Mouse (Mus musculus): ENCODE results near the gene Pnrc2. TPM values are rescaled to one million over a fixed set of nuclear protein-coding genes. Genes with fewer than 3 reads are reported as not detected.

Gene Pnrc2
- total RNA-seq, 1 experiment from 2014 or later: 364 TPM

DNA sequence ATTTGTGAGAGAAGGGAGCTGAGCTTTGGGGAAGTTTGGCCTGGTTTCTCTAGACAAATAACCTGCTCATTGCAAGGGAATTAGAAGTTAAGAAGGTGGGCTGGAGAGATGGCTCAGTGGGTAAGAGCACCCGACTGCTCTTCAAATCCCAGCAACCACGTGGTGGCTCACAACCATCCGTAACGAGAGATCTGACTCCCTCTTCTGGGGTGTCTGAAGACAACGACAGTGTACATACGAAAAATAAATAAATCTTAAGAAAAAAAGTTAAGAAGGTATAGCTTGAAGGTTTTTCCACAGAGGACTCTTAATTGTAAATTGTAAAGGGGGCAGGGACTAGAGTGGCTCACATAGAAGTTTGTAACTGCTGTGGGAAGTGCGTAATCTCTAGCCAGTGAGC, 1.9 kb upstream of the Pnrc2 start:
- ATAC-seq (replicated peaks; ENCODE audit: insufficient number of reproducible peaks, low FRiP score, low TSS enrichment, poor library complexity, severe bottlenecking): no peak

DNA sequence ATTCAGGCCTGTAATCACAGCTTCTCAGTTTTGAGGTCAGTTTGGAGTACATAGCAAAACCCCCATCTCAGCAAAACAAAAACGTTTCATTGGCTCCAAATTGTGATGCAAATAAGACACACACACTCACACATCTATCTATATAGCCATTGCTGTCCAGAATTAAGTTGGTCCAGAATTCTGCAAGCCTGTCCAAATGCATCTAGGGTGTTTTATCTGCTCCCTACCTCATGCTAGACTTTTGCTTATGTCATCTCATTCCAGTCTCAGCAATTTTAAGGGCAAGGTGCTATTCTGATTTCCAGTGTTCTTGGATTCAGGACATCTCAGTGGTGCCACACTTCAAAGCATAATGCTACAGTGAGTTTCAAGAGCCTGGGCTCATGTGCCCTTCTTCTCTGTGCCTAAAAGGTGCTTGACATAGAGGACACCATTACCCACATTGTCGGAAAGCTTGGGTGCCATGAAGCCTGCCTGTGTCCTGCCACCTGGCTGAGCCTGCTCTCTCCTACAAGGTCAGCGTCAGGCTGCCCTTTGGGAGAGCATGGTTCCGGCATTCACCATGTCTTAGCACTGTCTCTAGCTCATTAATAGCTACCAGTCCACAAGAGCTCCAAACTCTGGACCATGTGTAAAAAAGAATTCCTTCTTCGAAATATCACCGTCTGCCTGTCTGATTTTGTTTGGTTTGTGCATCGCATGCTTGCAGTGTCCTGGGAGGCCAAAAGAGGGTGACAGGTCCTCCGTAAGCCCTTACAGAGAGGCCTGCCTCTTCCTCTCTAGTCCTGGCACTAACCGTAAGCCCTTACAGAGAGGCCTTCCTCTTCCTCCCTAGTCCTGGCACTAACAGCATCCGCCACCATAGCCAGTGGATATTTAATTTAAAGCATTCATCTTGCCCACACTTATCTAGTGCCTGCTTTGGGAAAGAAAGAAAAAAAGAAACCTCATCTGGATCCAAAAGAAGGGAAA, 1.2 kb upstream of the Pnrc2 start:
- peak; percentile 23; the same call in 1 of the 2 replicates for ATAC-seq (replicated peaks; ENCODE audit: insufficient number of reproducible peaks, low FRiP score, low TSS enrichment, poor library complexity, severe bottlenecking)

DNA sequence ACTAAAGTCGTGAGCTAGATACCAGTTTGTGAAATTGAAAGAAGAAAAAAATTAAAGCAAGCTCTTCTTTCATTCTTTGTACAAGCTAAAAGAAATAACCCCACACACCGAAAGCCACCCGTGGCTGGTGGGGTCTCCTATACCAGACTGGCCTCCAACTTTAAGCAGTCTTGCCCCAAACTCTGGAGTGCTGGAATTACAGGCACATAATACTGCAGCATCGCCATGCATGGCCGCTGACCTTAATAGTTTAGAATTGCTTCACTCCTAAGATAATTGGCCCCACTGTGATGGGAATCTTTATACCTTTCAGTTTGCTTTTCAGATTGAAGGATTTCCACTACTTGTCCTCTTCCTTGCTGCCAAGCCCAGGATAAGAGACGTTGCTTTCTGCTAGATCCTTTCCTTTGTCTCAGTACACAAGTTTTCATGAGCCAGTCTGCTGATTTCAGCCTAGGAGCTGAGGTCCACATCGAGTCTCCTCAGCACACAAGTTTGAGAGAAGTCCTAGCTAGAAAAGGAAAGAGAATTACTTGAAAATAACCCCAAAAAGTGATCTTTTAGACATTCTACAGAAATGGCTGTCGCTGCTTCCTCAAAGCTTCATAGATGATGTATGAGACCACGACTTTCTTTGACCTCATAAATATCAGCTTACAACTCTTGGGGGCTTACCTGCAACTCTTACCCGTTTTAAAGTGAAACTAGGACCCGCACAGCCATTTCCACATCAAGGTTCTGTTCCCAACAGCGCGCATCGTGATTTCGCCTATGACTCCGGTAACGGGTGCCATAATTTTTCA, 860 bp downstream of the Pnrc2 start:
- no peak for ATAC-seq (replicated peaks; ENCODE audit: insufficient number of reproducible peaks, low FRiP score, low TSS enrichment, poor library complexity, severe bottlenecking)

DNA sequence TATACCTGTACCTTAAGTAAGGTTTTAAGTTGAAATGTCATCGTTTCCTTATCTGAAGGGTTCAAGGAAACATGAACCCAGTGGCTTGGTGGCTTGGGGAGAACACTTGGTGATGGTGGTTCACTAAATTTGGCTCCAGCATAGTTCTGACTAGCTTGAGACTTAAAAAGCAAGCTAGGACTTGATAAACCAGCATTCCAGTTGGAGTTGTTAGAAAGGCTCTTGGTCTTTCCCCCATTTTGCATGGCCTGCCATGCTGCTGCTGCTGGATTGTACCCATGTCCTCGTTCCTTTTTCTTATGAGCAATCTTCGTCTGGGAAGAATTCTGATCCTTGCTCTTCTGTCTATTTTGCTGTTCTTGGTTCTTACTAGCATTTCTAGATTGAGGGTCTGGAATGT, 1.6 kb downstream of the Pnrc2 start:
- no peak for ATAC-seq (replicated peaks; ENCODE audit: insufficient number of reproducible peaks, low FRiP score, low TSS enrichment, poor library complexity, severe bottlenecking)

DNA sequence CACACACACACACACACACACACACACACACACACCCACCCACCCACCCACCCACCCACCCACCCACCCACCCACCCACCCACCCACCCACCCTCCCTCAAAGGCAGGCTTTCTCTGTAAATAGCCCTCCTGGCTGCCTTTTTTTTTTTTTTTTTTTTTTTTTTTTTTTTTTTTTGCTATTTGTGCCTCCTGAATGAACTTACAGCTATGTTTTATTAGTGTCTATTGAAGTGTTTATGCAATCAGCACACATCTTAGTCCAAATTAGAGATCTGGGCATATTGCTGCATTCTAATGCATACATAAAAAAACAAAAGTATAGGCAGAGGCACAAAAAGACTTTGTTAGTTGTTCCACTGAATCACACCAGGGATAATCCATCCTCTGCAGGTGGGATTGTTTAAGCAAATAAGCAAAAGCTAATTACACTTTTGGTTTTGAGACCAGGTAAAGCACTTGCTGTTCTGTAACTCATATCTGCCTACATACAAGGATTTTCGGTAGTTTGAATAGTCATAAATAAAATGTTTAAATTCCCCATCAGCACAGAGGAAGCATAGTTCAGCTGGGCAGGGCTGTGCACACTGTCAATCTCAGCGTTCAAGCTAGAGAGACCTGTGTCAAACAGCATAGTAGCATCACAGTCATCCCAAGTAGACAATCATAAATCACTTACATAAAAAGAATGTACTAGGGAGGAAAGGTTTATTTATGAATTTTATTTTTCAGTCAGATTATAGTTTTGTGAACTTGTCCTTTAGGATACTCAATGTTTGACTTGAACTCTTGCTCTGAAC, 3.2 kb downstream of the Pnrc2 start:
- ATAC-seq (replicated peaks; ENCODE audit: insufficient number of reproducible peaks, low FRiP score, low TSS enrichment, poor library complexity, severe bottlenecking): no peak

DNA sequence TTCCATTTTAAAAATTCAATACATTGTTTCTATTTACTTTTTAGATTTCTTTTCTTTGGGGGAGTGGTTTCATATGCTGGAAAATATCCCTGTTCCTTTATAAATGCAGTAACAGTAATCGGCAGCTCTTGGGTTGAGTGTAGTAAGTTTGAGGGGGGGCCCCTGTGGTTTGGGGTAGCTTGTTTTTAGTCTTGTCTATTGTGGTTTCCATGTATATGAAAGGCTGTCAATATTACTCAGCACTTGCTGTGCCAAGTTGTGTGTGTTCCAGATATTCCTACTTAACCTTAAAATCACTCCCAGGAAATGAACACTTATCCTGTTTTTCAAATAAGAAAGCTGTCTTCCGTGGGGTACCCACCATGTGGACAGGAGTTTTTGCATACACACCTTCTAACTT, 4.7 kb downstream of the Pnrc2 start:
- ATAC-seq (replicated peaks; ENCODE audit: insufficient number of reproducible peaks, low FRiP score, low TSS enrichment, poor library complexity, severe bottlenecking): no peak

DNA sequence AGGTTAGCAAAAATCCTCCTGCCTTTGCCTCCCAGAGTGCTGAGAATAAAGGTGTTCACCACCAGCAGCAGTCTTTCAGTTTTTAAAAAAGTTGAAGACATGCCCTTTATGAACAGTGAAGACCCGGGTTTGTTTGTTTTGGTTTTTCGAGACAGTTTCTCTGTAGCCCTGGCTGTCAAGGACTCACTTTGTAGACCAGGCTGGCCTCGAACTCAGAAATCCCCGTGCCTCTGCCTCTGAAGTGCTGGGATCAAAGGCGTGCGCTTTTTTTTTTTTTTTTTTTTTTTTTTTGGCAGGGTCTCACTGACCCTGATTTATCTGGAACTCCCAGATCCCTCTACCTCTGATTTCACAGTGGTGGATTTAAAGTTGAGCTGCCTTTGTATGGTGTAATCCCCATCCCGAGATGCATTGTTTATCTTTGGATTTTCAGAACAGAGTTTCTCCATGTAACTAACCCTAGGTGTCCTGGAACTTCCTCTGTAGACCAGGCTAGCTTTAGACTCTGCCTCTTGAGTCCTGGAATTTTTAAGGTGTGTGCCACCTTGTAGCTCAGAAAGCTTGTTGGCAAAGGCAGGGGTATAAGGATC, 16.0 kb downstream of the Pnrc2 start:
- no peak for ATAC-seq (replicated peaks; ENCODE audit: insufficient number of reproducible peaks, low FRiP score, low TSS enrichment, poor library complexity, severe bottlenecking)

DNA sequence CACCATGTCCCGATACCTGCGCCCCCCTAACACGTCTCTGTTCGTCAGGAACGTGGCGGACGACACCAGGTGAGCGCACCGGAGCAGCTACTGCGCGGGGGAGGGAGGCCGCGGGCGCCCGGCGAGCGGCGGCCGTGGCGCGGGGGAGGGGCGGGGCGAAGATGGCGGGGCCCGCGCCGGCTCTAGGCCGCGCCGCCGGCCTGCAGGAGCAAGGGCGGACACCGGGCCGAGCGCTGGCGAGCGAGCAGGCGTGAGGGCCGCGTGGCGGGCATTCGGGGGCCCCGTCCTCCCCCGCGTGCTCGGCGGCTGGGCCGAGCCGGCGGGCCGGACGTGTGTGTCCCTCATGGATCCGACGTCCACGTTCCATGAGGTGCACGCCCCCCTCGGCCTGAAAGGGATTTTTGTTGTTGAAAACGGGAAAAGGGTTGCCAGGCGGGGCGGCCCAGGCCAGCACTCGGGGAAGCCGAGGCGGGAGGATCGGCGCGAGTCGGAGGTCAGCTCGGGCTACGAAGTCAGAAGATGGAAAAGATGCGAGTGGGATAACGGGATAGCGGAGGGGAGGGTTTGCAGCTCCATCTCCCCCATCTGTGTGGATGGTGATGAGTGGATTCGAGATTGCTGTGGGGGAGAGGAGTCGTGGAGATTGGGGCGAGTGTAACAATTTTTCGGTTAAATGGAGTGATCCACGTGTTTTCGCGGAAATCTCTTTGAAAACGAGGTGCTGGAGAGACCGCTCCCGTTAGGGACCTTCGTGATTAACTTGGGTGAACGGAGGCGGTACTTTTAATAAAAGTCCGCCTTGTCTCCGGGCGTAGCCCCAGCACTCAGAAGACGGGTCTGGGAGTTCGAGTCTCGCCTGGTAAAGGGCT, 17.2 kb downstream of the Pnrc2 start:
- 0 out of 2 replicates have a peak, but pooled peaks have one; percentile 12 for ATAC-seq (replicated peaks; ENCODE audit: insufficient number of reproducible peaks, low FRiP score, low TSS enrichment, poor library complexity, severe bottlenecking)

DNA sequence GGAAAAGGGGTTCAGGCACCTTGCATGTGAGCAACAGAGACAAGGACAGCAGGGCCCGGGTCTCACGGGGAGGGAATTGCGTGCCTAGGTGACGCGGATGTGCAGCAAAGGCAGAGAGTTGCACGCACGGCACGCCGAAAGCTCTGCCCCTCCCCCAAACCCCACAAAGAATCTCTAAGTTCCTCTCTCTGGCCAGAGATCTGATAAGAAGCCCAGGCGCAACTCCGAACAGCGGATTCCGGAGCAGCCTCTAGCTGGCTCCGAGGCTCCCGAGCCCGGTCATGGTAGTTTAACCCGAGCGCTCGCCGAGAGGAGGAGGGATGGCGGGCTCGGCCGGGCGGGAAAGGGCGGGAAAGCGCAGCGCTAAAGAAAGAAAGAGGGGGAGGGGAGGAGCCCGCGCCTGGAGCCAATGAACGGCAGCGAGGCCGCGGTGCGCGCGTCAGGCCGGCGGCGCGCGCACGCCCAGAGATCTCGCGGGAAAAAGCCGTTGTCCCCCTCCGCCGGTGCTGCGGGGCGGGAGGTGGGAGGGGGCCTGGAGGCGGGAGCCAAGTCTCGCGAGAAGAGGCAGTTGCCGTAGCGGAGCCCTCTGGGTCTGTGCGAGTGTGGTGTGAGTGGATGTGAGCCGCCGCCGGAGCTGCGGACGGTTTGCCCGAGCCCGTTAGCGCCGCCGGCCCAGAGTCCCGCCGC, 18.0 kb downstream of the Pnrc2 start, which contains the start of gene Srsf10:
TSS of gene Srsf10 (plus strand) at position 212 of the 687 bp plus-strand sequence.
- ATAC-seq (replicated peaks; ENCODE audit: insufficient number of reproducible peaks, low FRiP score, low TSS enrichment, poor library complexity, severe bottlenecking): peak; percentile 91

DNA sequence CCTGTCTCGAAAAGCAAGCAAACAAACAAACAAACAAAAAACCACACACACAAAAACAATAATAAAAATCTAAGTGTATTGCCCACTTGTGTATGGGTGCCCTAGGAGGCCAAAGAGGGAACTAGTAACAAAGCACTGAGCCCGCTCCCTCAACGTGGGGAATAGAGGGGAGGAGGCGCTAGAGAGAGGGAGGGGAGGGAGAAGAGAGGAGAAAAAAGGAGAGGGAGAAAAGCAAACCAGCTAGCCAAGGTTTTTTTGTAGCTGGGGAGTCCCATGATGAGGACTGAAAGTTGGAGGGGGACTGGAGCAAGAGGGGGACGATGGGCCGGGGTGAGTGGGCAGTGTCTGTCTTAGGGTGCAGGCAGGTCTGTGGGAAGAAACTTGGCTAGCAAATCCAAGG, 18.6 kb downstream of the Pnrc2 start:
- no peak for ATAC-seq (replicated peaks; ENCODE audit: insufficient number of reproducible peaks, low FRiP score, low TSS enrichment, poor library complexity, severe bottlenecking)

DNA sequence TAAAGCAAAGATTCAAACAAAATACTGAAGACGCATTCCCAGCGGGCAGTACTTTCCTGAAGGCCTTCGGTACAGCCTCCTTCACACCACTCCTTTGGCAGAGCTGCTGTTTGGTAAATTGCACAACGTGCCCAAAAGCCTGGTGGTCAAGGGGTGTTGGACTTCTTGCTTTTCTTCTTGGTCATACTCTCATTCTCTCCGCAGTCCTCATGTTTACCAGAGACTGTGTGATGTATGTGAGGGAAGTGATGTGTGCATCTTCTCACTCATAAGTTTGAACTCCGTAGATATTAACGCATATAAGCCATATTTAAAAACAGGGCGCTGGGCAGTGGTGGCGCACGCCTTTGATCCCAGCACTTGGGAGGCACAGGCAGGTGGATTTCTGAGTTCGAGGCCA, 19.0 kb downstream of the Pnrc2 start:
- no peak for ATAC-seq (replicated peaks; ENCODE audit: insufficient number of reproducible peaks, low FRiP score, low TSS enrichment, poor library complexity, severe bottlenecking)

DNA sequence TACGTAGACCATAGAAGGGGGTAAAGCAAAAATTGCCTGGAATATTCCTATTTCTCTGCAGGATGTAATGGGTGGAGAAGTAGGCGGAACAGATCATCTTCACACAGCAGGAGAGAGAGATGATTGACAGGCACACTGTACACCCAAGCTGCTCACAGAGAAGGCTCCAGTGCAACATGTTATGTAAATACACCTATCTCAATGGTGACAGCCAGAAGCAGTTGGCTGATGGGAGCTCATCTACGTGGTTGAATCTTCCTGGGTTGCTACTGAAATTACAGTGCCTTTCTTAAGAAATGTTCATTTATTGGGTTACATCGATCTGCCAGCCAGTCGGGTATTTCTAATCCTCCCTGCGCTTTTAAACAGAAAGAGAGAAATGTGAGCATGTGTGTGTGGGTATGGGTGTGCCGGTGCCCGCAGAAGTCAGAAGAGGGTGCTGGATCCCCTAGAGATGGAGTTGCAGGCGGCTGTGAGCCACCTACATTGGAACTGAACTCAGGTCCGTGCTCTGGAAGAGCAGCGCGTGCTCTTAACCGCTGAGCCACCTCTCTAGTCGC, 19.6 kb downstream of the Pnrc2 start:
- ATAC-seq (replicated peaks; ENCODE audit: insufficient number of reproducible peaks, low FRiP score, low TSS enrichment, poor library complexity, severe bottlenecking): no peak

DNA sequence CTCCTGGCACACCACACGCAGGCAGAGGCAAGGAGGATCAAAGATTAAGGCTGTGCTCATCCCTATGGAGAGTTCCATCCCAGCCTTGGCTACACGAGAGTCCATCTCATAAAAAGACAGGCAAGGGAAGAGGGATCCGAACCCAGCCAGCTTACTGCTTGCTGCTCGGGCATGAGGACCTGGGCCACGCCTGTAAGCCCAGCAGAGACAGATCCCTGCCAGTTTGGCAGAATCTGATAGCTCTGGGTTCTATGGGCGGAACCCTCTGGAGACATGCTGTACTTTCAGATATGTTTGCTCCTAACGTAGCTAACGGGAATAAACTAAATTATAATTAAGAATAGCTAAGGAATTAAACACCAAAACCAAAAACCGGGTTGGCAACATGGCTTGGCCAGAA, 21.7 kb downstream of the Pnrc2 start:
- ATAC-seq (replicated peaks; ENCODE audit: insufficient number of reproducible peaks, low FRiP score, low TSS enrichment, poor library complexity, severe bottlenecking): no peak

DNA sequence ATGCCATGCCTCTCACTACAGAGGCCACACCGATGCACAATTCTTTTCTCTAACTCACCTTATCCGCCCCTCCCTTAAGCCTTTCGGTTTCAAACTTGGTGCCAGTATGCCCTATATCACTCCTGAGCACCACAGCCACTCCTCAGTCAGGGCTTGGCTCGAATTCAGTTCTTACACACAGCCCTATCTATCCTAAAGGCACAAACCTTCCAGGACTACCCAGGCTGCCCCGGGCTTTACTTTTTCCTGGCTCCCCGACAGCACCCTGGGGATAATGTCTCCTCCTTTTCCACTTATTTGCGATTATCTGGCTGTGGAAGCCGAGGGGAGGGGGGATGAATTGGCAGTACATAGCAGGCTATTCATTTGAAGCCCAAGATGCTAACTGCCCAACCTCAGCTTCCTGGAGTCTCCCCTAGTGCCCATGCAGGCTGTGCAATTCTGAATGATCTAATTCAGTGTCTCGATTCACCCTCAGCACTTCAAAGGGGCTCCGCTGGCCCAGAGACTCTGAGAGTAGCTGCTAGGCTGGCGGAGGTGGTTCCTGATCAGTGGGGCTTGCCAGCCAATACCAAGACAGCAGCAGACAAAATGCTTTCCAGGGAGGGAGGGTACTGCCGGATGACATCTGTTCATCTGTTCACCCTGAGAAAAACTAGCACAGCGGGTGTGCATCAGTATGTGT, 23.1 kb downstream of the Pnrc2 start:
- ATAC-seq (replicated peaks; ENCODE audit: insufficient number of reproducible peaks, low FRiP score, low TSS enrichment, poor library complexity, severe bottlenecking): no peak

DNA sequence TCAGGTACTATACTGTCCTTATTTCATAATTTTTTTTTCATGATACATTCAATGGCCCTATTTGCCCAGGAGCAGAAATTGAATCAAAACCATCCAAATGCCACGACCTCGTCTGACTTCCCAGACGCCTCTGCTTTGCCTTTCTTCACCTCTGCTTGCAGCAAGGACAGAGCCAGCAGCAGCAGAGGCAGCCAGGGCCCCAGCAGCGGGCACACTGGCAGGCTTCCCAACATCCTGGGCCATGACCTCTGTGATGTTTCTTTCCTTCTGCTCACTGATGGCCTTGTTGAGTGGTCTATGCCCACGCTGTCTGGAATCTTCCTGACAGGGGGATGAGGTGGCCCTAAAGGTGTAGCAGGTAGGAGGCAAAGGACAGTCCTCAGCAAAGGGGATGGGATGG, 26.1 kb downstream of the Pnrc2 start:
- no peak for ATAC-seq (replicated peaks; ENCODE audit: insufficient number of reproducible peaks, low FRiP score, low TSS enrichment, poor library complexity, severe bottlenecking)

DNA sequence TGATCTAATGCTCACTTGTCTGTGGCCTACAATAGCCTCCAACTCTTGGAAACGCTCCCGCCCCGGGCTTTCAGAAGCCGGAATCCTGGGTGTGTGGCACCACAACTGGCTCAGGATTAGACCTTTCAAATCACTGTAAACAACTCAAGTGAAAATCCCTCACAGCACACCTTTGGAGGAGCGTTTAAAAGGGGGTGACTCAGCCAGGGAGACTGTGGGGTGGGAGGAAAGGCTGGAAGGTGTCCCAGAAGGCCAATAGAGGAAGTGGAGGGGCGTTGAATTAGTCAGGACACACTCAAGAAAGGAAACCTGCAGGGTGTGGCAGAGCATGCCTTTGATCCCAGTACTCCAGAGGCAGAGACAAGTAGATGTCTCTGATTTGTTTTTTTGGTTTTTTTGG, 29.2 kb downstream of the Pnrc2 start:
- no peak for ATAC-seq (replicated peaks; ENCODE audit: insufficient number of reproducible peaks, low FRiP score, low TSS enrichment, poor library complexity, severe bottlenecking)
